Mouse (Mus musculus) gastrocnemius, adult 18-20 months (tissue): ENCODE measurements around the gene Cd3d. TPM values are rescaled to one million over a fixed set of nuclear protein-coding genes. Genes with fewer than 3 reads are reported as not detected.

Experiments
- total RNA-seq, 2 experiments: library from RNA; stranded (reverse); gene quantifications; 2 replicates each; pipeline ENCODE4 v1.2.3; 2021

Gene Cd3d
- total RNA-seq, 2 experiments from 2014 or later, result not detected

Other genes starting within 250 kb of the Cd3d start
- 10 to 100 TPM; 29.0 to 35.9 TPM for gene Phldb1, start 246.6 kb upstream of the Cd3d start, total RNA-seq
- gene Arcn1, start 213.9 kb upstream of the Cd3d start, total RNA-seq, result 10 to 100 TPM; 70.7 to 81.5 TPM
- gene Ift46, start 213.9 kb upstream of the Cd3d start, total RNA-seq, result 10 to 100 TPM; 23.3 to 27.5 TPM
- gene Tmem25, start 182.5 kb upstream of the Cd3d start, total RNA-seq, result 1 to 10 TPM; 4.2 to 6.5 TPM
- under 1 TPM in 1 of 2 experiments, not detected in 1; 0.80 TPM for gene Ttc36, start 178.7 kb upstream of the Cd3d start, total RNA-seq
- 10 to 100 TPM; 16.4 to 19.5 TPM for gene Kmt2a, start 100.5 kb upstream of the Cd3d start, total RNA-seq
- 100 to 1,000 TPM; 671 to 820 TPM for gene Atp5l, start 61.0 kb upstream of the Cd3d start, total RNA-seq
- 10 to 100 TPM; 39.8 to 48.4 TPM for gene Ube4a, start 16.2 kb upstream of the Cd3d start, total RNA-seq
- not detected for gene Cd3g, start 1.4 kb upstream of the Cd3d start, total RNA-seq
- not detected for gene Cd3e, start 27.8 kb downstream of the Cd3d start, total RNA-seq
- under 1 TPM; 0.23 to 0.59 TPM for gene Mpzl2, start 58.0 kb downstream of the Cd3d start, total RNA-seq
- 1 to 10 TPM; 1.6 to 2.1 TPM for gene Mpzl3, start 73.4 kb downstream of the Cd3d start, total RNA-seq
- gene Jaml, start 97.4 kb downstream of the Cd3d start, total RNA-seq, result under 1 TPM; 0.14 to 0.40 TPM
- gene Scn2b, start 136.0 kb downstream of the Cd3d start, total RNA-seq, result 1 to 10 TPM; 2.2 to 2.5 TPM
- gene Scn4b, start 156.6 kb downstream of the Cd3d start, total RNA-seq, result 100 to 1,000 TPM; 256 to 268 TPM
- 1 to 10 TPM; 1.2 to 1.7 TPM for gene BC049352, start 200.2 kb downstream of the Cd3d start, total RNA-seq
- gene Tmprss4, start 222.3 kb downstream of the Cd3d start, total RNA-seq, result not detected